Mouse (Mus musculus): ENCODE measurements around the gene Dupd1.

DNA sequence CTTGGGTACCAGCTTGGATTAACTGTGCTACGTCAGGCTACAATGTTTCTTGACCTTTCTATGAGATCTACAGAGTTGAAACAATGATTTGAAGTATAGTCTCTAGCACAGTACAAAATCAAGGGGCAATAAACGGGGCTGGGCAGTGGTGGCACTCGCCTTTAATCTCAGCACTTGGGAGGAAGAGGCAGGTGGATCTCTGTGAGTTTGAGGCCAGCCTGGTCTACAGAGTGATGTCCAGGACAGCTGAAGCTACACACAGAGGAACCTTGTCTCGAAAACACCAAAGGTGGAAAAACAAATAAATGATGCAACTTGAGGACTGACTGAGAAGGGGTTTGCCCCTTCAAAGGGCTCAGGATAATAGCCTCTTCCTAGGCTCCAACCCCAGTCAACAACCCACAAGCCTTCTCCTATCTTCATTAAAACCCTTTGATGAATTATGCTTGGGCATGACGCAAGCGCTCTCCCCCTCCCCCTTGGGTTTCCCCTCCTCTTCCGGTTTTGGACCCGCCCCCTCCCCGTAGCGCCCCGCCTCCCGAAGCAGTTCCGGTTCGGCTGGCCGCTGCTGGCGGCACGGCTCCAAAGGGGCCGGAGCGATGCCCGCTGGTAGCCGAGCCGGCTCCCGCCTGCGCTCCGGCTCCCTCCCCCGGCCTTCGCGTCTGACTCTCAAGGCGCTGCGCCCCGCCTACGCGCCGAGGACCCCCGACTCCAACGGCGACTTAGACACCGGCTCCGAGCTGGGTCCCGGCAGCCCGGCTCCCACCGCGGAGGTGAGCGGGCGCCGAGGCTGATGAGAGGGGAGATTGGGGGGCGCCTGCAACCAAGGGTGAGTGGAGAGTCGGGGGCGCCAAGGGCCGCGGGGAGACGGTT lies 35.9 kb upstream of the Dupd1 start, which contains the start of gene Samd8:
- TF ChIP-seq CTCF (IDR thresholded peaks at IDR 0.05; ENCODE audit: borderline replicate concordance, insufficient read depth, low read depth, low read length) = no peak
- TF ChIP-seq POLR2A (IDR thresholded peaks at IDR 0.05; ENCODE audit: borderline replicate concordance, insufficient read depth, low read length) = peak; percentile 67; the same call in 1 of the 2 replicates
